Mouse (Mus musculus): ENCODE measurements around the gene Chrna9.

Gene Chrna9

DNA sequence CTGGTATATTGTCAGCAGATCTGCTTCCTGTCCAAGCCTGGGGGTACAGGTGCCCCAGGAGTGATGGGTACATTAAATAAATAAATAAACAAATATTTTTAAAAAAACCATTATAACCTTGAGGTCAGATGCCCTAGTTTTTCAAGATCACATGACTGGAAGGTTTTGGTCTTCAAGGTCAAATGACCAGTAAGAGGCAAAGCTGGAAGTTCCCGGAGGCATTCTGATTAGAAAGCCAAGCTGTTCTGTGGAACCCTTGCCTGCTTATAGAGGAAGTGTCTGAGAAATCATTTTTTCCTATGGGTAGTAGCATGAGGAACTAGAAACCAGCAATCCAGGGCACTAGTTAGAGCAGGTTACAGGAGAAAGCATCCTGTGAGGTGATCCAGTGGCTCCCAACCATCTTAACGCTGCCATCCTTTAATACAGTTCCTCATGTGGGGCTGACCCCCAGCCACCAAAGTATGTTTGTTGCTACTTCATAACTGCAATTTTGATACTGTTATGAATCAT lies 80.8 kb downstream of the Chrna9 start:
- no peak for DNase-seq

DNA sequence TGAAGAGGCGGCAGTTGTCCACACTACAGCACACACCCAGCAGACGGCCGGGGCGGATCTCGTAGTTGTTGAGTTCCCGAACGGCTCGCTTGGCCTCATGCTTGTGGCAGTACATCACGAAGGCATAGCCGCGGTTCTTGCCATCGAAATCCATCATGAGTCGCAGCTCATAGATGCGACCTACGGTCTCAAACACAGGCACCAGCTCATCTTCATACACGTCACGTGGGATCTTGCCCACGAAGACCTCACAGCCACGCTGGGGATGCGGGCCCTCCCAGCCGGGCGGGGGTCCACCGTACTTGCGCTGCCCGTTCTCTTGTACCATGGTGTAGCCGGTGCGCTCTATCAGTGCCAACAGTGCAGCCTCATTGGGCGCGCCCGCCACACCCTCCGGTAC lies 92.1 kb downstream of the Chrna9 start:
- DNase-seq = no peak
